Mouse (Mus musculus): ENCODE data around the gene Rhox3c.
"Not testable (repeated sequence)": the region's sequence is repeated elsewhere in the genome, so short reads cannot be mapped to it uniquely, and the experiment has no call there.

Rhox3c gene

DNA sequence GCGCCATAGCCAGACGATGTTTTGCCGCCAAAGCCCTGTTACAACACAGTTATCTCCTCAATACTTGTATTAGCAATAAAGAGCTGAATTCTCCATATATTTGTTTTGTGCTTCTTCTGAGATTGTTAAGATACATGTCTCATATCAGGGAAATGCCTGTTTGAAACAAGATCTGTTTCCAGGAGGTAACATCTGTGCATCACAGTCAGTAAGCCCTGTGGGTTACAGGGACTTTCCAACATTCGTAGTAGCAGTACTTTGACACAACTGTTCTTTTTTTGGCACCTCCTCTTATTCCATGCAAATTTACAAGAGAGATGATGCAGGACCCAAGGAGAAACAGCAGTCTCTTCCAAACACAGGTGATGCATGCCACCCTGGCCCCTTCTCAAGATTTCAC, at the start of gene Rhox3c:
Gene Rhox3c (plus strand): TSS at position 301 of the 400 bp plus-strand sequence.
- not testable (repeated sequence) for DNase-seq

DNA sequence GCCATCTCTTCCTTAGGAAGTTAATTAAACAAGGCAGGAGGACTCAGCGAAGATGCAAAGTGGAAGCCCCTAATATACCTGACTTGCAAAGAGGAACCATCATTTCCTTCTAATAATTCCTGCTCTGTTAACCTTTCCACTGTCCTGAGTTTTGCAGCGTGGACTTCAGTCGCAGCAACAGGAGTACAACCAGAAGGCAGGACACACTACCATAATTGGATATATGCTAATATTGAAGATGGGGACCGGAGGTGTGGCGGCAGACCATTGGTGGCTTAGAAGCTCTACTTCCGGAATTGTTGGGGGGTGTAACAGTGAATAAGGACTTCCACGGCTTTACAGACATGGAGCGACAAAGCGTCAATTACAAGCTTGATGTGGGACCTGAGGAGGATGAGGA, 46.6 kb upstream of the Rhox3c start, which contains the start of gene Rhox2b:
Gene Rhox2b (plus strand): TSS at position 301 of the 400 bp plus-strand sequence.
- not testable (repeated sequence) for DNase-seq

DNA sequence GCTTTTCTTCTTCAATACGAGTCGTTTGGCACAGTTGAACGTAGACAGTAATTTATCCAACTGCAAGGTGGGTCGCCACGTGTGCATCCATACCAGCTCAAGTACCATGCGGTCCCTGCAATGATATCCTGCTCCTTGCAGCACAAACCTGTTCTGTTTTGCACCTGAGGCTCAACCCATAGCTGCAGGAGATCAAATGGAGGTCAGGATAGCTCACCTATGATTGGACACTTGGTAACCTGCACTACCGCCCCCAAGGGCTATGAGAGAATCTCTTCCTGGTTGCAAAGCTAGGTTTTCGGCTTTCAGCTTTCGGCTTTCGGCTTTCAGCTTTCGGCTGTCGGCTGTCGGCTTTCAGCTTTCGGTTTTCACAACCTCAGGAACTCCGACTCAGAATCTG, 26.2 kb upstream of the Rhox3c start, which contains the start of gene Rhox4b:
Gene Rhox4b (plus strand): TSS at position 301 of the 400 bp plus-strand sequence.
- DNase-seq, result not testable (repeated sequence)

DNA sequence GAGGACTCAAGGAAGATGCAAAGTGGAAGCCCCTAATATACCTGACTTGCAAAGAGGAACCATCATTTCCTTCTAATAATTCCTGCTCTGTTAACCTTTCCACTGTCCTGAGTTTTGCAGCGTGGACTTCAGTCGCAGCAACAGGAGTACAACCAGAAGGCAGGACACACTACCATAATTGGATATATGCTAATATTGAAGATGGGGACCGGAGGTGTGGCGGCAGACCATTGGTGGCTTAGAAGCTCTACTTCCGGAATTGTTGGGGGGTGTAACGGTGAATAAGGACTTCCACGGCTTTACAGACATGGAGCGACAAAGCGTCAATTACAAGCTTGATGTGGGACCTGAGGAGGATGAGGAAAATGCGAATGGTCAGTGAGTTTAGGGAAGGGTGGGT, 5.0 kb upstream of the Rhox3c start, which contains the start of gene Rhox2c:
Gene Rhox2c (plus strand): TSS at position 301 of the 400 bp plus-strand sequence.
- DNase-seq, result not testable (repeated sequence)

DNA sequence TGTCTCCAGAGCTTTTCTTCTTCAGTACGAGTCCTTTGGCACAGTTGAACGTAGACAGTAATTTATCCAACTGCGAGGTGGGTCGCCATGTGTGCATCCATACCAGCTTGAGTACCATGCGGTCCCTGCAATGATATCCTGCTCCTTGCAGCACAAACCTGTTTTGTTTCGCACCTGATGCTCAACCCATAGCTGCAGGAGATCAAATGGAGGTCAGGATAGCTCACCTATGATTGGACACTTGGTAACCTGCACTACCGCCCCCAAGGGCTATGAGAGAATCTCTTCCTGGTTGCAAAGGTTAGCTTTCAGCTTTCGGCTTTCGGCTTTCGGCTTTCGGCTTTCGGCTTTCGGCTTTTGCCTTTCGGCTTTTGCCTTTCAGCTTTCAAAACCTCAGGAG, 21.7 kb downstream of the Rhox3c start, which contains the start of gene Rhox4c:
Gene Rhox4c (plus strand): TSS at position 301 of the 400 bp plus-strand sequence.
- not testable (repeated sequence) for DNase-seq

DNA sequence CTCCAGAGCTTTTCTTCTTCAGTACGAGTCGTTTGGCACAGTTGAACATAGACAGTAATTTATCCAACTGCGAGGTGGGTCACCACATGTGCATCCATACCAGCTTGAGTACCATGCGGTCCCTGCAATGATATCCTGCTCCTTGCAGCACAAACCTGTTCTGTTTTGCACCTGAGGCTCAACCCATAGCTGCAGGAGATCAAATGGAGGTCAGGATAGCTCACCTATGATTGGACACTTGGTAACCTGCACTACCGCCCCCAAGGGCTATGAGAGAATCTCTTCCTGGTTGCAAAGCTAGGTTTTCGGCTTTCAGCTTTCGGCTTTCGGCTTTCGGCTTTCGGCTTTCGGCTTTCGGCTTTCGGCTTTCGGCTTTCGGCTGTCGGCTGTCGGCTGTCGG, 55.7 kb downstream of the Rhox3c start, which contains the start of gene Rhox4d:
Gene Rhox4d (plus strand): TSS at position 301 of the 400 bp plus-strand sequence.
- not testable (repeated sequence) for DNase-seq
